24 mouse cellular contexts compared by ENCODE assay signal in genomic region chr13:93252175-93252574, GRCm38 (mm10). TPM values are rescaled to one million over a fixed set of nuclear protein-coding genes. Genes with fewer than 3 reads are reported as not detected.
A peak's percentile ranks its signal among the peaks of the same experiment; 100 is the strongest.
DNase-seq lines count a peak whose midpoint lies in the region; ATAC-seq and TF ChIP-seq lines count a peak whose summit lies in the region.
"Had no signal": no experiment of that assay in that cellular context is flagged by ENCODE, and none has a peak within 500 bp of the region (broad histone marks: within the 10 kb centered on the region; RNA-seq: fewer than 3 reads in every experiment).

No protein-coding gene starts in this region.

- H3K27me3 ChIP-seq in midbrain, embryonic 14.5 days (ENCODE audit: control insufficient read depth, insufficient read depth, low read length), result no peaks in the 10 kb centered on the region
- H3K27me3 ChIP-seq in midbrain, embryonic 11.5 days (ENCODE audit: control insufficient read depth, insufficient read depth, low read length), result no peaks in the 10 kb centered on the region
- no peaks in the 10 kb centered on the region for H3K27me3 ChIP-seq in neural tube, embryonic 14.5 days (ENCODE audit: control insufficient read depth, insufficient read depth, low read length)
- H3K27me3 ChIP-seq: embryonic facial prominence, embryonic 12.5 days; embryonic facial prominence, embryonic 15.5 days; hindbrain, embryonic 13.5 days had no signal

- no peak for DNase-seq in gastrocnemius, adult 2 months
- DNase-seq in gastrocnemius, postnatal 36 days, result no peak
- peak; percentile 21 for DNase-seq in midbrain, embryonic 14.5 days
- no peak for DNase-seq in midbrain, embryonic 11.5 days (ENCODE audit: low spot score, missing footprints)
- DNase-seq in brain, adult 2 months (ENCODE audit: low read depth, low spot score), result peak; percentile 29
- DNase-seq in right cerebral cortex, postnatal 25 days, result no peak
- DNase-seq: adrenal gland, adult 8-10 months; adrenal gland, postnatal 25 days; cerebellum, adult 11 months; cerebellum, adult 2 months; cerebellum, adult 9-11 months; cerebellum, postnatal 25 days; gastrocnemius, postnatal 14 days; heart, adult 2 months had no signal

- TF ChIP-seq CTCF in gastrocnemius, adult 2 months (IDR thresholded peaks at IDR 0.05), result no peak

- 59% methylated on average over 10 of the region's 10 CpGs for WGBS in midbrain, embryonic 14.5 days
- WGBS in midbrain, embryonic 11.5 days, result 80% methylated on average over 10 of the region's 10 CpGs
- 60% methylated on average over 10 of the region's 10 CpGs for WGBS in neural tube, embryonic 14.5 days

- no peaks in the 10 kb centered on the region for H3K4me1 ChIP-seq in midbrain, embryonic 14.5 days (ENCODE audit: control insufficient read depth, insufficient read depth, low read length)
- no peaks in the 10 kb centered on the region for H3K4me1 ChIP-seq in midbrain, embryonic 11.5 days (ENCODE audit: control insufficient read depth, insufficient read depth, low read length)
- H3K4me1 ChIP-seq in neural tube, embryonic 14.5 days (ENCODE audit: control insufficient read depth, insufficient read depth, low read length), result no peaks in the 10 kb centered on the region
- H3K4me1 ChIP-seq: embryonic facial prominence, embryonic 12.5 days; embryonic facial prominence, embryonic 15.5 days; heart, embryonic 10.5 days; hindbrain, embryonic 13.5 days had no signal

- peak overlapping the region; percentile 87 for H3K27ac ChIP-seq in gastrocnemius, adult 2 months
- H3K27ac ChIP-seq in midbrain, embryonic 14.5 days (replicated peaks; ENCODE audit: low read depth, low read length), result no peak overlapping the region
- no peak overlapping the region for H3K27ac ChIP-seq in midbrain, embryonic 11.5 days (ENCODE audit: low read depth, low read length)
- no peak overlapping the region for H3K27ac ChIP-seq in neural tube, embryonic 14.5 days (ENCODE audit: low read depth, low read length)
- H3K27ac ChIP-seq: embryonic facial prominence, embryonic 12.5 days; embryonic facial prominence, embryonic 15.5 days; heart, adult 2 months; heart, embryonic 10.5 days; hindbrain, embryonic 13.5 days had no signal

- no peak overlapping the region for H3K9ac ChIP-seq in midbrain, embryonic 14.5 days (replicated peaks; ENCODE audit: low read length)
- no peak overlapping the region for H3K9ac ChIP-seq in midbrain, embryonic 11.5 days (ENCODE audit: low read length)
- H3K9ac ChIP-seq in neural tube, embryonic 14.5 days (replicated peaks; ENCODE audit: low read depth, low read length), result no peak overlapping the region
- H3K9ac ChIP-seq: embryonic facial prominence, embryonic 12.5 days; embryonic facial prominence, embryonic 15.5 days; hindbrain, embryonic 13.5 days had no signal

- no peak overlapping the region for H3K4me3 ChIP-seq in gastrocnemius, adult 2 months
- H3K4me3 ChIP-seq in midbrain, embryonic 14.5 days (replicated peaks; ENCODE audit: low read depth, low read length), result no peak overlapping the region
- no peak overlapping the region for H3K4me3 ChIP-seq in midbrain, embryonic 11.5 days (ENCODE audit: low read depth, low read length)
- no peak overlapping the region for H3K4me3 ChIP-seq in neural tube, embryonic 14.5 days (ENCODE audit: low read depth, low read length)
- H3K4me3 ChIP-seq: embryonic facial prominence, embryonic 12.5 days; embryonic facial prominence, embryonic 15.5 days; heart, adult 2 months; heart, embryonic 10.5 days; hindbrain, embryonic 13.5 days had no signal

- H3K36me3 ChIP-seq in midbrain, embryonic 14.5 days (ENCODE audit: control insufficient read depth, insufficient read depth, low read length), result no peaks in the 10 kb centered on the region
- no peaks in the 10 kb centered on the region for H3K36me3 ChIP-seq in midbrain, embryonic 11.5 days (ENCODE audit: control insufficient read depth, insufficient read depth, low read length)
- no peaks in the 10 kb centered on the region for H3K36me3 ChIP-seq in neural tube, embryonic 14.5 days (ENCODE audit: control insufficient read depth, insufficient read depth, low read length)
- H3K36me3 ChIP-seq: embryonic facial prominence, embryonic 12.5 days; embryonic facial prominence, embryonic 15.5 days; heart, embryonic 10.5 days; hindbrain, embryonic 13.5 days had no signal

- no peak overlapping the region for H3K4me2 ChIP-seq in midbrain, embryonic 14.5 days (ENCODE audit: low read length)
- no peak overlapping the region for H3K4me2 ChIP-seq in midbrain, embryonic 11.5 days
- no peak overlapping the region for H3K4me2 ChIP-seq in neural tube, embryonic 14.5 days (ENCODE audit: low read depth, low read length)
- H3K4me2 ChIP-seq: embryonic facial prominence, embryonic 12.5 days; embryonic facial prominence, embryonic 15.5 days; hindbrain, embryonic 13.5 days had no signal

- no peaks in the 10 kb centered on the region for H3K9me3 ChIP-seq in midbrain, embryonic 14.5 days (ENCODE audit: control insufficient read depth, low read length)
- H3K9me3 ChIP-seq in midbrain, embryonic 11.5 days (ENCODE audit: control insufficient read depth, low read length), result no peaks in the 10 kb centered on the region
- H3K9me3 ChIP-seq in neural tube, embryonic 14.5 days (ENCODE audit: control insufficient read depth, low read length), result no peaks in the 10 kb centered on the region
- H3K9me3 ChIP-seq: embryonic facial prominence, embryonic 12.5 days; embryonic facial prominence, embryonic 15.5 days; heart, embryonic 10.5 days; hindbrain, embryonic 13.5 days had no signal

- no peak for ATAC-seq in midbrain, embryonic 14.5 days (ENCODE audit: low FRiP score, low TSS enrichment)
- ATAC-seq in midbrain, embryonic 11.5 days (ENCODE audit: low FRiP score), result no peak
- ATAC-seq in neural tube, embryonic 14.5 days (ENCODE audit: low read depth), result 0 out of 2 replicates have a peak, but pooled peaks have one; percentile 59
- no peak for ATAC-seq in frontal cortex, adult (ENCODE audit: low TSS enrichment)
- ATAC-seq: activated CD4-positive, CD25-positive, alpha-beta regulatory T cell, adult 4 months; forebrain, embryonic 14.5 days; hindbrain, embryonic 16.5 days; inflammation-experienced regulatory T-cells, adult 6 months had no signal

- intact Hi-C loops in gastrocnemius, adult 2 months (cut with DNase I), result loop anchor here (5.0 kb wide), 1 partner anchor 50 kb away; no protein-coding TSS in a partner anchor
- intact Hi-C loops in gastrocnemius, postnatal 36 days (cut with DNase I), result no loop called here

RNA-seq across cellular contexts. Expression of gene Homer1, which starts 47.3 kb away (rescaled TPM):
- 100 to 1,000 TPM in 1 of 2 experiments, 10 to 100 TPM in 1; 97.0 to 104 TPM for total RNA-seq in gastrocnemius, adult 2 months (2021)
- total RNA-seq in gastrocnemius, postnatal 36 days (2021), result 100 to 1,000 TPM in 1 of 2 experiments, 10 to 100 TPM in 1; 86.4 to 108 TPM
- 17.1 and 17.4 TPM in 2 replicates for polyA plus RNA-seq in midbrain, embryonic 14.5 days (2014; fragmentation: Nextera tagmentation; extraction: Ambion mirVana)
- polyA plus RNA-seq in midbrain, embryonic 11.5 days (2014; fragmentation: Nextera tagmentation; extraction: Ambion mirVana), result 11.1 and 11.6 TPM in 2 replicates
- polyA plus RNA-seq in neural tube, embryonic 14.5 days (2014; fragmentation: Nextera tagmentation; extraction: Ambion mirVana), result 20.4 and 24.4 TPM in 2 replicates

RNA-seq across cellular contexts. Expression of gene Tent2, which starts 60.0 kb away (rescaled TPM):
- total RNA-seq in gastrocnemius, adult 2 months (2021), result 10 to 100 TPM; 10.2 to 12.4 TPM
- total RNA-seq in gastrocnemius, postnatal 36 days (2021), result 10 to 100 TPM in 1 of 2 experiments, 1 to 10 TPM in 1; 9.7 to 12.6 TPM
- 40.4 and 54.8 TPM in 2 replicates for polyA plus RNA-seq in midbrain, embryonic 14.5 days (2014; fragmentation: Nextera tagmentation; extraction: Ambion mirVana)
- polyA plus RNA-seq in midbrain, embryonic 11.5 days (2014; fragmentation: Nextera tagmentation; extraction: Ambion mirVana), result 74.1 and 75.9 TPM in 2 replicates
- polyA plus RNA-seq in neural tube, embryonic 14.5 days (2014; fragmentation: Nextera tagmentation; extraction: Ambion mirVana), result 48.6 and 54.6 TPM in 2 replicates

Comparison
In these comparisons a context has a peak if more than half of its experiments do, and no peak if none do; other contexts are left out.
1. DNase-seq: peak in midbrain, embryonic 14.5 days (single experiment) and brain, adult 2 months (single experiment); none in gastrocnemius, adult 2 months (single experiment), gastrocnemius, postnatal 36 days (0 of 2), midbrain, embryonic 11.5 days (single experiment) and right cerebral cortex, postnatal 25 days (single experiment).